Mouse (Mus musculus) olfactory bulb, adult 2 months (tissue): ENCODE data around the gene Tspyl4.

Experiments used
- CTCF ChIP-seq: fragments of 200-500 bp; IDR thresholded peaks from 2 replicates; pipeline ENCODE4 v1.5.1; 2012; ENCODE audit warnings: low read depth, mild to moderate bottlenecking, low read length, moderate library complexity; ENCODE audit not compliant: insufficient read depth
- POLR2A ChIP-seq: fragments of 200-500 bp; IDR thresholded peaks from 2 replicates; pipeline ENCODE4 v1.6.1; 2012; ENCODE audit warnings: mild to moderate bottlenecking, low read depth, low read length, moderate library complexity; ENCODE audit not compliant: insufficient read depth

DNA sequence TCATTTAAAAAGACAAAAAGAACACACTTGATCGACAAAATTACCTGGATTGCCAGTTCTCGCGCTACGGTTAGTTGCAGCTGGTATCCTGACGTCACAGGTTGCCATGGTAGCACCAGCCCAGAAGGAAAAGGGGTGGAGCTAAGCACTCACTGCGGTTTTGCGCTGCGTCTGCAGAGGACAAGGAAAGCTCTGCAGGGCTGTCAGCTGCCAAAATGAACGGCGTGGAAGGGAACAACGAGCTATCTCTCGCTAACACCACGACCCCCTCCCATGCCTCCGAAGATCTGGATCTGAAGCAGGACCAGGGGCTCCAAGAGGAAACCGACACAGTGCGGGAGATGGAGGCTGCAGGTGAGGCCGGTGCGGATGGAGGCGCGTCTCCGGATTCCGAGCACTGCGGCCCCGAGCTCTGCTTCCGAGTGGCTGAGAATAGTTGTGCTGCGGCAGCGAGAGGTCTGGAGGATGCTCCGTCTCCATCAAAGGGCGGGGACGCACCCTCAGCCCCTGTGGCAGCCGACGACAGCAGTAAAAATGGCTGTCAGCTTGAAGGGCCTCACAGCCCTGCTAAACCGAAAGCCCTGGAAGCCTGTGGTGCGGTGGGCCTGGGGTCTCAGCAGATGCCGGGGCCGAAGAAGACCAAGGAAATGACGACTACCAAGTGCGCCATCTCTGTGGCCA, at the start of gene Tspyl4:
- no peak for TF ChIP-seq CTCF
- peak; percentile 95 for TF ChIP-seq POLR2A
